Mouse (Mus musculus) adrenal gland, postnatal 10 days (tissue): ENCODE data around the gene Rnf6. TPM values are rescaled to one million over a fixed set of nuclear protein-coding genes. Genes with fewer than 3 reads are reported as not detected.
"Not testable (repeated sequence)": the region's sequence is repeated elsewhere in the genome, so short reads cannot be mapped to it uniquely, and the experiment has no call there.

Experiments used
- DNase-seq: peaks from one replicate; pipeline ENCODE4 v3.0.0; 2021; ENCODE audit warnings: mixed read lengths
- total RNA-seq, 2 experiments: library from RNA; stranded (reverse); gene quantifications; 2 replicates each; pipeline ENCODE4 v1.2.3; 2021

Gene Rnf6
- total RNA-seq, 2 experiments from 2014 or later, result 48.6 to 49.4 TPM

DNA sequence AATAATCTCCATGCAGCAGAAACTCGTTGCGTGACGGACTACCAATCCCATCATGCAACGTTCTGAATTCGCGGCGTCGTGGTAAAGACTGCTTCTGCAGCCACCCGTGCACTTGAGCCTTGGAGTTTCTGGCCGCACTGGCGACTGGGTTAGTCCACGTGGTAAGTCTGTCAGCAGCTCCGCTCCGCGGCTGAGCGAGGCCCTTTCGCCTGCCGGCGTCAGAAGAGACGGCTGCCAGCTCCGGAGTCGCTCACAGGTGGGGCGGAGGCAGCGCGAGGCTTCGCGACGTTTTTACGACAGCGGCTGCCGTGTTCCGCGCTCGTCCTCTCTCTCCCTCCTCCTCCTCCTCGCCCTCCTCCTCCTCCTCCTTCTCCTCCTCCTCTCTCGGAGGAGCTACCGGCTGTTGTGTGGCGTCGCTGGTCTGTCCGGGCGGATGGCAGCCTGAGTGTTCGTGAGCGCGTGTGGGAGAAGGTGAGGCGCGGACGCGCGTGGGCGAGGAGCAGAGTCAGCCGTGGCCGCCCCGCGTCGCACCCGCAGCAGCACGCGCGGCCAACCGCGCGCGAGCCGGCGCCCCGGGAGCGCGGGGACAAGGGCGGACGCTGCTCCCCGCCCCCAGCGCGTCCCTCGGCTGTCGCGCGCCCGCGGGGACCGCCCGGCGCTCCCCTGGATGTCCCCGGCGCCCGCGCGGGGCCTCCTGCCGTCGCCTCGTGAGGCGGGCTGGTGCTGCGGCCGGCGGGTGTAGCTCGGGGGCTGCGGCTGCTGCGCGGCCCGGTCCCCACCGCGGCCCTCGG is 9.7 kb upstream of the Rnf6 start, which contains the start of gene Cdk8:
Gene Cdk8, plus strand, starts transcription at position 367 of the 791 bp plus-strand sequence.
- DNase-seq, result peak; percentile 93

GRCm38 (mm10) chr5:146229869-146230650 is 8.7 kb upstream of the Rnf6 start:
- DNase-seq, result no peak

- DNase-seq, result no peak
These were observed 6.1 kb upstream of the Rnf6 start for GRCm38 (mm10) chr5:146227496-146227895.

- DNase-seq, result peak; percentile 71
These were observed 2.4 kb upstream of the Rnf6 start for GRCm38 (mm10) chr5:146223786-146224185.

- DNase-seq, result no peak
These were observed 367 bp upstream of the Rnf6 start for GRCm38 (mm10) chr5:146221722-146222121.

DNA sequence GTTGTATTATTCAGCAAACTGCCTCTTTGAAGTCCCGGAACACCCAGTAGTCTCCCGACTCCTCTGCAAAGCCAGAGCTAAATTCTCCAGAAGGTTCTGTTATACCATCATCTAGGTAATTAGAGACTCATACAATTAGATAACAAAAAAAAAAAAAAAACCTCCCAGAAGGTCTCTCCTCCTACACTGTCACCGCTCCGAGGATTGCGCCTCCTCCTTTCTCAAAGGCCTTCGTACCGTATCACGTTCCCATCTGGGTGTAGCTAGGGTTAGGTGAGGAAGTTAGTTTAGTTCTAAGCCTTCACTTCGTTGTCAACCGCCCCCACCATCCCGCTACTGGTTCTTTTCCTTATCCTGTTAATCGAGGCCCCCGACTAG is 865 bp downstream of the Rnf6 start:
- no peak for DNase-seq

GRCm38 (mm10) chr5:146205537-146205936 is 15.8 kb downstream of the Rnf6 start:
- no peak for DNase-seq

DNA sequence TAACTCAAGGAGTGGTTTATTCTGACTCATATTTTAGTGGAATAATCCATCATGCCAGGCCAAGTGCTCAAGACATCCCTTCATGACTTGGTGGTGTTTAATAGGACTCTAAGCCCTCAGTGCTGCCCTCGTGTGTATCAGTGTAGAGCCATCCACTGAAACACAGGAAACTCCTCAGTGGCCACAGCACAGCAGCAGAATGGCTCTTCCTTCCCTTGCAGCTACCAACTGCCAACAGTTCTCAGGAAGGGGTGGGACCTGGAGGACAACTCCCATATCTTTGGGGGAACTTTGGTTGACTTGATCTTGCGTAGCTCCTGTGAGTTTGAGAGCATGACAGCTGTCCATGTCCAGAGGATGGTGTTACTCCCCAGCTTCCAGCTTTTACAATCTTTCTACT is 17.4 kb downstream of the Rnf6 start:
- no peak for DNase-seq

DNA sequence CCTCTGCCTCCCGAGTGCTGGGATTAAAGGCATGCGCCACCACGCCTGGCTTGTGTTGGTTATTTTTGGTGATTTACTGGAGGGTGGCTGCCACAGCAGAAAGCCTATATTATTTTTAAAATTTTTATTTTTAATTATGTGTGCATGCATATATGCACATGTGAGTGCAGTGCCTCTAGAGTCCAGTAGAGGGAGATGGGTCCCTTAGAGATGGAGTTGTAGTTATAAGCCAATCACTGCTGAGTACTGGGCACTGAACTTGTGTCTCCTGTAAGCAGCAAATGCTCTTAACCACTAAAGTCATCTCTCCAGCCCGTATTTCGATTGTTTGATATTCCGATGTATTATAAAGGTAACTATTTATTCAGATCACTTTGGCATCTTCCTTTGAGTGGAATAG is 20.8 kb downstream of the Rnf6 start:
- no peak for DNase-seq

- no peak for DNase-seq
These were observed 21.8 kb downstream of the Rnf6 start for GRCm38 (mm10) chr5:146199540-146199939.

- no peak for DNase-seq
These were observed 22.3 kb downstream of the Rnf6 start for GRCm38 (mm10) chr5:146199073-146199472.

GRCm38 (mm10) chr5:146193360-146193759 is 28.0 kb downstream of the Rnf6 start:
- DNase-seq, result no peak

DNA sequence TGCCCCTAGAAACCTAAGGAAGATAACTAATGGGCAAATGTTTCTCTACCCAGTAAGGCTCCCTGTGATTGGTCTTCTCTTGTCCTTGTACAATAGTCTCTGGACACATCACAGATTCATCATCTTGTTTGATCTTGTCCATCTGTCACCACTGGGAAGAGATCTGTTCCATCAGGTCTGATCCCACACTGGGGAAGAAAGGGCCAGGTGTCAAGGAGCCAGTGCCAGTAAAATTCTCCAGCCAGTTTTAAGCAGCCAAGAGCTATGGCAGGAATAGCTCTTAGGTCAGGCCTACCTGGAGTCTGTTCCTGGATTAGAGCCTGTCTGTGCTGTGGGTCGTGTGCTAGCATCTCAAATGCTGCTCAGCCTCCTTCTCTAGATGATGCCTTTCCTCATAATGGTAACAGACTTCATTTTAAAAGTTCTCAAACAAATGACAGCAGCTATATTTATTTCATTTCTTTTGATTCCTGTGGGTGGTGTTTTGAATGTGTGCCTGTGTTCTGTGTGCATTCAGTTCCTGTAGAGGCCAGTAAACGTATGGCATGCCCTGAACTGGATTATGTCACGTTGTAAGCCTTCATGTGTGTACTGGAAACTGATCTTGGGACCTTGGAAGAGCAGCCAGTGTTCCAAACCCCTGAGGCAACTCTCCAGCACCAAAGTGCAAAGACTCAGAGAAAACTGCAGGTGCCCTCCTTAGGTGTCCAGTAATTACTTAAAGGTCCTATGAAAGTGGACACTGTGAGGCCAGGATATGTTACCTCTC is 30.7 kb downstream of the Rnf6 start:
- DNase-seq, result no peak

GRCm38 (mm10) chr5:146190093-146190492 is 31.3 kb downstream of the Rnf6 start:
- no peak for DNase-seq

- no peak for DNase-seq
These were observed 32.6 kb downstream of the Rnf6 start for GRCm38 (mm10) chr5:146188712-146189111.

DNA sequence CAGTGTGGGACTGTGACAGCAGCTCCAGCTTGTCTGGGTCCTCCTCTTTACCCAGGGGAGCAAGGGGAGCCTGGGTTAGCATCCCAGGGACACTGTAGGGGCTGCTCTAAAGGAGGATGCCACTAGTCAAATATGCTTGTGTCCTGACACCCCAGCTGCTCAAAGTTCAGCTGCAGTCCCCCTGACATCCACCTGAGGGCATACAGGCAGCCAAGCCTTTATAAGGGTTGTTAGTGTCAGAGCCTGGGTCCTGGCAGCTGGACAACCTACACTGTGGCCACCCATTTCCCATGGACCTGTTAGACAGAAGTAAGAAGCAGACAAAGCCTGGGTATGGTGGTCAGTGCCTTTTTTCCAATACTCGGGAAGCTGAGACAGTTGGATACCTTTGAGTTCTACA is 33.2 kb downstream of the Rnf6 start:
- no peak for DNase-seq

DNA sequence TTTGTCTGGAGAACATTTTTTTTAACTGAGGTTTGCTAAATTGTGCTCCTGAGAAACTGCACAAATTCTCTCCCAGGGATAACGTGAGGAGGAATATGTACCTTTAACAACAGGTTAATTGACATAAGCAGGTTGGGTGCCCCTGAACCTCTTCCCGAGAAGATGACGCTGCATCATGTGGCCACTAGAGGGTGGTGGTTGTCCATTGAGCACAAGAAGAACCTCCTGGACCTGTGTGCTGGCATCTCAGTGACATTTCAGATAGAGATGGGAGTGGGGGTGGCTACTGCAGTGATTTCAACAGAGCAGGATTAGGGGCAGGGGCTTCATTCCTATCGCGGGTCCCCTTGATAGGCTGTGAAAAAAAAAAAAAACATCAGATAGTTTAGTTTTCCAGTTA is 33.9 kb downstream of the Rnf6 start:
- DNase-seq, result peak; percentile 78

DNA sequence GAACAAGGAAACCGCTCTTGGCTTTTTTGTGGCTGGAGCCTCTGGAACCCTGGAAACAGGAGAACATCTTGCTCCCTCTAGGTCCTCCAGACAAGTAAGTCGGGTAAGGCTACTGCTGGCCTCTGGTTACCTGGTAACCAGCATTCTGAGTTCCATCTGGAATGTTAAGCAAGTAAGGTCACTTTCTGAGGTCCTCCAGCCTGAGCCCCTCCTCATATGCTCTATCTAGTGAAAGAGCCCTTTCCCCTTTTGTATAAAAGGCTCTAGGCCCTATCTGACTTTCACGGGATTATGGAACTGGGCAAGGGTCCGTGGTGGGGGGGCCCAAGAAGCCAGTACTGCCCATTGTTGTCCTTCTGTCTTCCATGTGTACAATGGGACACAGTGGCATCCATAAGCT is 36.2 kb downstream of the Rnf6 start, which contains the start of gene 1700001J03Rik:
Gene 1700001J03Rik, minus strand, starts transcription at position 101 of the 400 bp plus-strand sequence.
- not testable (repeated sequence) for DNase-seq

DNA sequence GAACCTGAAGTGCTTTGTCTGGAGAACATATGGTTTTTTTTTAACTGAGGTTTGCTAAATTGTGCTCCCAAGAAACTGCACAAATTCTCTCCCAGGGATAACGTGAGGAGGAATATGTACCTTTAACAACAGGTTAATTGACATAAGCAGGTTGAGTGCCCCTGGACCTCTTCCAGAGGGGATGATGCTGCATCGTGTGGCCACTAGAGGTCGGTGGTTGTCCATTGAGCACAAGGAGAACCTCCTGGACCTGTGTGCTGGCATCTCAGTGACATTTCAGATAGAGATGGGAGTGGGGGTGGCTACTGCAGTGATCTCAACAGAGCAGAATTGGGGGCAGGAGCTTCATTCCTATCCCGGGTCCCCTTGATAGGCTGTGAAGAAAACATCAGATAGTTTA is 48.6 kb downstream of the Rnf6 start:
- DNase-seq, result peak; percentile 38

DNA sequence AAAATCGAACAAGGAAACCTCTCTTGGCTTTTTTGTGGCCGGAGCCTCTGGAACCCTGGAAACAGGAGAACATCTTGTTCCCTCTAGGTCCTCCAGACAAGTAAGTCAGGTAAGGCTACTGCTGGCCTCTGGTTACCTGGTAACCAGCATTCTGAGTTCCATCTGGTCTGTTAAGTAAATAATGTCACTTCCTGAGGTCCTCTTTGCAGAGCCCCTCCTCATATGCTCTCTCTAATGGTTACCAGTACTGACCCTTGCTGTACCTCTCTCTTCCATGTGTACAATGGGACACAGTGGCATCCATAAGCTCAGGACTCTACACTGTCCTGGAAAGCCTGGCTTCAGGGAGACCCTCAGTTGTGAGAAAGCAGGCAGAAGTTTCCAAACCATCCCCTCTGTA is 50.7 kb downstream of the Rnf6 start, which contains the start of gene Gm6309:
Gene Gm6309, minus strand, starts transcription at position 101 of the 400 bp plus-strand sequence.
- DNase-seq, result not testable (repeated sequence)

DNA sequence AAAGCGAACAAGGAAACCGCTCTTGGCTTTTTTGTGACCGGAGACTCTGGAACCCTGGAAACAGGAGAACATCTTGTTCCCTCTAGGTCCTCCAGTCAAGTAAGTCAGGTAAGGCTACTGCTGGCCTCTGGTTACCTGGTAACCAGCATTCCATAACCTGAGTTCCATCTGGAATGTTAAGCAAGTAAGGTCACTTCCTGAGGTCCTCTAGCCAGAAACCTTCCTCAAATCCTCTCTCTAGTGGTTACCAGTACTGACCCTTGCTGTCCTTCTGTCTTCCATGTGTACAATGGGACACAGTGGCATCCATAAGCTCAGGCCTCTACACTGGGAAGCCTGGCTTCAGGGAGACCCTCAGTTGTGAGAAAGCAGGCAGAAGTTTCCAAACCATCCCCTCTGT is 60.9 kb downstream of the Rnf6 start, which contains the start of gene Gm5565:
Gene Gm5565, minus strand, starts transcription at position 101 of the 400 bp plus-strand sequence.
- not testable (repeated sequence) for DNase-seq
